Mouse (Mus musculus): ENCODE measurements around the gene Gm20671. TPM values are rescaled to one million over a fixed set of nuclear protein-coding genes. Genes with fewer than 3 reads are reported as not detected.

Gene Gm20671
- polyA plus RNA-seq, 1 experiment from 2014 or later: not detected

DNA sequence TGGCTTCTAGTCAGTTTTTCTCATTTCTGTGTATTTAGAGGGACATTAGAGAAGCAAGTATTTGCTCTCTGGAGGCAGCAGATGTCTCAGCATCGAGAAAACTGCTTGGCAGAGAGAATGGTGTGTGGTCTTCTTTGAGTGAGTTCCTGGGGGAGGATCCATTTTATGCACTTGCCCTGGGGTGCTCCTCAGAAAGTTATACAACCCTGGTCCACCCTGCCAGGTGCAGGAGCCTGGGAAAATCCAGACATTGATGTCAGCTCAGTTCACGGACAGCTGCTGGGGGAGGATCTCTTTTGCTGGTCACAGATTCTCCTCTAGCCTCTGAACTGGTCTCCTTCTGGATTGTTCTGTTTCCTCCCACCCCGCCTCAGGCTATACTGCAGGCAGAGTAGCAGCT is 105.6 kb downstream of the Gm20671 start:
- Histone ChIP-seq H3K27ac (ENCODE audit: low read depth) (no peak overlapping the region), H3K36me3 (ENCODE audit: insufficient read depth) (no peaks in the 10 kb centered on the region), H3K27me3 (ENCODE audit: insufficient read depth, low read length) (no peaks in the 10 kb centered on the region), H3K4me2 (no peak overlapping the region), H3K9ac (no peak overlapping the region), H3K4me1 (ENCODE audit: insufficient read depth) (no peaks in the 10 kb centered on the region), H3K4me3 (ENCODE audit: low read depth, low read length) (no peak overlapping the region), H3K9me3 (ENCODE audit: low read depth, low read length) (no peaks in the 10 kb centered on the region)
- DNase-seq (no peak), ATAC-seq (ENCODE audit: insufficient read depth) (no peak)
- 69% methylated on average over 3 of the region's 3 CpGs for WGBS
- TF ChIP-seq CTCF (IDR thresholded peaks at IDR 0.05; ENCODE audit: low read depth): no peak

DNA sequence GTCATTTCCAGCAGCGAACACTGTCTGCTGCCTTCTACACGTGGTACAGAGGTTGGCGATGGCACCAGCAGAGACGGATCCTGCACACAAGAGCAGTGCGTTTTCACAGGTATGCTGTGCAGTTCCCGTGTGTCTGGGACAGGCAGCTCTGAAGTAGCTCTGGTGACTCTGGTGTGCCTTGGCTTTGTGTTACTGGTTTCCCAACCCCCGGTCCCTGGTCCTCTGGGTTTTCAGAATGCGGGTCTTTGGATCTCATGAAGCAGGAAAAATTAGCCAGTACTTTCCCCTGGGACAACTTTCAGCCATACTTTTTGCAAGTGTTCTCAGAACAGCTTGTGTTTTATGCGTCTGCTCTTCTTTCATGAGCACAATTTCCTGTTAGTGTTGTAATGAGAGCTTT is 106.5 kb downstream of the Gm20671 start:
- H3K4me3 ChIP-seq (ENCODE audit: low read depth, low read length): no peak overlapping the region
- H3K36me3 ChIP-seq (ENCODE audit: insufficient read depth): no peaks in the 10 kb centered on the region
- no peak overlapping the region for H3K27ac ChIP-seq (ENCODE audit: low read depth)
- H3K27me3 ChIP-seq (ENCODE audit: insufficient read depth, low read length): no peaks in the 10 kb centered on the region
- TF ChIP-seq CTCF (IDR thresholded peaks at IDR 0.05; ENCODE audit: low read depth): no peak
- no peaks in the 10 kb centered on the region for H3K4me1 ChIP-seq (ENCODE audit: insufficient read depth)
- H3K4me2 ChIP-seq: no peak overlapping the region
- no peak overlapping the region for H3K9ac ChIP-seq
- ATAC-seq (ENCODE audit: insufficient read depth) (no peak), DNase-seq (no peak)
- WGBS: 77% methylated on average over 9 of the region's 9 CpGs
- no peaks in the 10 kb centered on the region for H3K9me3 ChIP-seq (ENCODE audit: low read depth, low read length)

DNA sequence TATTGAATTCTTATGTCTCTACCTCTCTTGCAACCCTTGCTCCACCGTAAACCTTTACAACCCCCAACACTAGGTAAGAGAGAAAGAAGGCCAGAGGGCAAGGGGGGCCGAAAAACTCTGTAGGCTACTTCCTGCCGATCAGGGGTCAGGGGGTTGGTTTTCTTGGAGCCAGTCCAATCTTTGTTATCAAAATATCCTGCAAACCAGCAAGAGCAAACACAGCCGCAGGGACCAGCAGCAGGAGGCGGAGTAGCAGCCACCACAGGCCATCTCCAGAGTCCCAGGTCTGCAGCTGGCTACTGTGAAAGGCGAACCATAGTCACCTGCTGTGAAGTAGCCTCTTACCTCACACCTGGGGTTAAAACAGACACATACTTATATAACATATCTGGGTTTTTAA is 108.0 kb downstream of the Gm20671 start:
- no peak for TF ChIP-seq CTCF (IDR thresholded peaks at IDR 0.05; ENCODE audit: low read depth)
- ATAC-seq (ENCODE audit: insufficient read depth) (no peak), DNase-seq (peak; percentile 16)
- Histone ChIP-seq H3K4me1 (ENCODE audit: insufficient read depth) (no peaks in the 10 kb centered on the region), H3K9me3 (ENCODE audit: low read depth, low read length) (no peaks in the 10 kb centered on the region), H3K27me3 (ENCODE audit: insufficient read depth, low read length) (no peaks in the 10 kb centered on the region), H3K4me2 (no peak overlapping the region), H3K27ac (ENCODE audit: low read depth) (no peak overlapping the region), H3K36me3 (ENCODE audit: insufficient read depth) (no peaks in the 10 kb centered on the region), H3K9ac (no peak overlapping the region), H3K4me3 (ENCODE audit: low read depth, low read length) (no peak overlapping the region)
- WGBS: 25% methylated on average over 6 of the region's 6 CpGs

DNA sequence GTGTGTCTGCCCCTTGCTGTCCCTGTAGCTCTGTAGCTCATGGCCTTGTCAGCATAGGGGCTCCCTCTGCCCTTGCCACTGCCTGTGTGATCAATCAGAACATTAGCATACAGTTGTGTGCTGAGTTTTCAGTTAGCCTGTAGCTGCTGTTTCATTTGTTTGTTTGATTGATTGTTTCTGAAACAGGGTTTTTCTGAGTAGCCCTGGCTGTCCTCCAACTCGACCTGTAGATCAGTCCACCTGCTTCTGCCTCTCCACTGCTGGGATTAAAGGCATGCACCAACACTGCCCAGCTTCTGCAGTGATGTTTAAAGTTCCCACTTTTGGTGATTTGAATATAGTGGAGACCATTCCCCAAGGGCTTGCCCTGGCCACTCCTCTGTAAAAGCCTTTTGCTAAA is 109.2 kb downstream of the Gm20671 start:
- Histone ChIP-seq H3K27me3 (ENCODE audit: insufficient read depth, low read length) (no peaks in the 10 kb centered on the region), H3K9ac (no peak overlapping the region), H3K4me1 (ENCODE audit: insufficient read depth) (no peaks in the 10 kb centered on the region), H3K4me3 (ENCODE audit: low read depth, low read length) (no peak overlapping the region), H3K27ac (ENCODE audit: low read depth) (no peak overlapping the region), H3K9me3 (ENCODE audit: low read depth, low read length) (no peaks in the 10 kb centered on the region), H3K4me2 (no peak overlapping the region), H3K36me3 (ENCODE audit: insufficient read depth) (no peaks in the 10 kb centered on the region)
- DNase-seq (no peak), ATAC-seq (ENCODE audit: insufficient read depth) (no peak)
- 49% methylated on average over 1 of the region's 1 CpGs for WGBS
- TF ChIP-seq CTCF (IDR thresholded peaks at IDR 0.05; ENCODE audit: low read depth): no peak

DNA sequence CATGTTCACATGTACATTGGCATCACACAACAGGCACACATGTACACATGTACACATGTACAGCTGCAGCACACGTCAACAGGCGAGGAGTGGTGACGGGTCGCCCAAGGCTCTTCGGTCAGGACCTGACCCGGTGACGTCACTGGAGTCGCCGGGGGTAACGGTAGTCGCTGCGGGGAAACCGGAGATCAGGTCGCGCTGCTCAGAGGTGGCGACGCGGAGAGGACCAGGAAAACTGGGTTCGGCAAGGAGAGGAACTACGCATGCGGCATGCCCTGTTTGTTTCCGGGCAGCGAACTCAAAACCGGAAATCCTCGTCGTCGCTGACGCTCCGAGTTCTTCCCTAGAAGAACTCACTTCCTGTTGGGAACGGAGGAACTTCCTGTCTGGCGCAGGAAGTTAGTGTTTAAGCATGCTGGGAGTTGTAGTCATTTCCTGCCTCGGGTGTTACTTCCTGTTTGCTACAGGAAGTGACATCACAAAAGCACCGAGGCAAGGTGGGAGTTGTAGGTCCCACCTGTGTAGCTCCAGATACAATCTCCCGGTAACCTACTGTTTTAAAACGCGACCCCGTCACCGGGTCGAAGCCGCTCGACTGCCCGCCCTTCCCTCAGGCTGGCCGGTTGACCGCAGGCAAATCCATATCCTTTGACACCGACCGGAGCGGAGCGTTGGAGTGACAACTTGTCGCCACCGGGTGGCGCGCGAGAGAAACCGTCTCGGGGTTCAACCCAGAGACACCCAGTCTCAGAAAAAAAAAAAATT is 113.0 kb downstream of the Gm20671 start:
- Histone ChIP-seq H3K4me1 (ENCODE audit: insufficient read depth) (no peaks in the 10 kb centered on the region), H3K27ac (ENCODE audit: low read depth) (peak overlapping the region; percentile 95), H3K4me2 (peak overlapping the region; percentile 73), H3K9me3 (ENCODE audit: low read depth, low read length) (no peaks in the 10 kb centered on the region), H3K4me3 (ENCODE audit: low read depth, low read length) (peak overlapping the region; percentile 64), H3K36me3 (ENCODE audit: insufficient read depth) (no peaks in the 10 kb centered on the region), H3K27me3 (ENCODE audit: insufficient read depth, low read length) (no peaks in the 10 kb centered on the region), H3K9ac (peak overlapping the region; percentile 65)
- DNase-seq (peak; percentile 98), ATAC-seq (ENCODE audit: insufficient read depth) (peak; percentile 96)
- WGBS: under 1% methylated on average over 55 of the region's 55 CpGs
- TF ChIP-seq CTCF (IDR thresholded peaks at IDR 0.05; ENCODE audit: low read depth): peak; percentile 79

DNA sequence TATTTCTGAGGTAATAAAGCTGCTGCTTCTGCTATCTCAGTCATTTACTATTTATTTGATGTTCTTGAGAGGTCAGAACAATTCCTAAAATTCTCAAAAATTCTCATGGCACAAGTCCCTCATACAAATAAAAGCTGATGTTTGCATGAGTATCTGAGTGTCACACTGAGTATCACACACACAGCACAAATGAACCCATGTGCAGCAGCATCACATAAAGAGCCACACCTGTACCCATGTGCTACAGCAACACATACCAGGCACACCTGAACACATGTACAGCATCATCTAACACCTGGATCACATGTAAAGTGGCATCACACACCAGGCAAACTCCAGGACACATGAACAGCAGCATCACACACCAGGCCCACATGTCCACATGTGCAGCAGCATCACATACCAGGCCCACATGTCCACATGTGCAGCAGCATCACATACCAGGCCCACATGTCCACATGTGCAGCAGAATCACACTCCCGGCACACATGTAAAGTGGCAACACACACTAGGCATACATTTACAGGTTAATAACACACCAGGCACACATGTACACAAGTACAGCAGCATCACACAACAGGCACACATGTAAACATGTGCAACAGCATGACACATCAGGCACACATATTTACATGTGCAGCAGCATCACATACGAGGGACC is 113.7 kb downstream of the Gm20671 start:
- no peaks in the 10 kb centered on the region for H3K9me3 ChIP-seq (ENCODE audit: low read depth, low read length)
- DNase-seq (no peak), ATAC-seq (ENCODE audit: insufficient read depth) (peak; percentile 48)
- peak overlapping the region; percentile 73 for H3K4me2 ChIP-seq
- H3K4me1 ChIP-seq (ENCODE audit: insufficient read depth): no peaks in the 10 kb centered on the region
- H3K27me3 ChIP-seq (ENCODE audit: insufficient read depth, low read length): no peaks in the 10 kb centered on the region
- H3K9ac ChIP-seq: peak overlapping the region; percentile 65
- WGBS: 25% methylated on average over 2 of the region's 2 CpGs
- peak overlapping the region; percentile 95 for H3K27ac ChIP-seq (ENCODE audit: low read depth)
- H3K4me3 ChIP-seq (ENCODE audit: low read depth, low read length): peak overlapping the region; percentile 64
- no peaks in the 10 kb centered on the region for H3K36me3 ChIP-seq (ENCODE audit: insufficient read depth)
- TF ChIP-seq CTCF (IDR thresholded peaks at IDR 0.05; ENCODE audit: low read depth): no peak

DNA sequence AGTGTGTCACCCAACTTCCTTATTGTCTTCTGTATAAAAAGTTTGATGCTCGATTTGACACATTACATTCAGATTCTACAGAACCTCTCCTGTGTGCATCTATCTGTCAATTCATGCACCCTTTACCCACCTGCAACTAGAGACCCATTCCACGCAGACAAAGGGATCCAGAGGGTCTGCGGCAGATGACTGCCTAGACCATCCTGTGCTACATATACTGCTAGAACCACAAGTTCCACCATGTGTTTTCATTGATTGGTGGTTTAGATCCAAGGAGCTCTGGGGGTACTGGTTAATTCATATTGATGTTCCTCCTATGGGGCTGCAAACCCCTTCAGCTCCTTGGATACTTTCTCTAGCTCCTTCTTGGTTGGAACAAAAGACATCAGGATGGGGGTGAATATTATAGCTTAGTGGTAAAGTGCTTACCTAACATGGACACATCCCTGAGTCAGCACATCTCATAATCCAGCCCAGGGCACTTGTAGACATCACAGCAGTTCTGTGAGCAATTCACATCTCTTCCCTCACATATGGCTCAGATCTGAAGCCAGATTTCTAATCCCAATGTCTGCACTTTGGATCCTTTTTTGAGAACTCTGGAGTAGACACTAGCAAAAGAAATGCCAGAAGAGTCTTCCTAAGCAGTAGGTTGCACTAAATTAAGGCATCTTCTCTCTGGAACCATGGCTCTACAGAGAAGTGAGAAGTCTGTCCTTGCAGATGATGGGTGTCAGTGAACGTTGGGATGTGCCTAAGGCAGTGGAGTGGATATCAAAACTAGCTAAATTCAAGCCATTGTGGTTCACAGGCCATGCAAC is 114.5 kb downstream of the Gm20671 start:
- ATAC-seq (ENCODE audit: insufficient read depth) (no peak), DNase-seq (peak; percentile 7)
- TF ChIP-seq CTCF (IDR thresholded peaks at IDR 0.05; ENCODE audit: low read depth): no peak
- Histone ChIP-seq H3K9me3 (ENCODE audit: low read depth, low read length) (no peaks in the 10 kb centered on the region), H3K4me3 (ENCODE audit: low read depth, low read length) (peak overlapping the region; percentile 64; the same call in 1 of the 2 replicates), H3K27me3 (ENCODE audit: insufficient read depth, low read length) (no peaks in the 10 kb centered on the region), H3K27ac (ENCODE audit: low read depth) (peak overlapping the region; percentile 95; the same call in 1 of the 2 replicates), H3K4me1 (ENCODE audit: insufficient read depth) (no peaks in the 10 kb centered on the region), H3K4me2 (peak overlapping the region; percentile 73), H3K36me3 (ENCODE audit: insufficient read depth) (no peaks in the 10 kb centered on the region), H3K9ac (no peak overlapping the region)
- 67% methylated on average over 4 of the region's 4 CpGs for WGBS

Measured in lung, embryonic 14.5 days (tissue).